Mouse (Mus musculus): ENCODE data around the gene Ercc6.

GRCm38 (mm10) chr14:32531371-32531770 is 18.1 kb downstream of the Ercc6 start:
- TF ChIP-seq MAFK (IDR thresholded peaks at IDR 0.05; ENCODE audit: insufficient read depth, low read depth, low read length) (no peak), CHD2 (IDR thresholded peaks at IDR 0.05; ENCODE audit: low read depth, low read length) (no peak)

All from ES-E14 (cell line).